Mouse (Mus musculus): Measurements from ENCODE around the gene Gm21663.
"Not testable (repeated sequence)": the region's sequence is repeated elsewhere in the genome, so short reads cannot be mapped to it uniquely, and the experiment has no call there.

Gene Gm21663

GRCm38 (mm10) chr5:25942281-25942680 lies at the start of gene Gm21663:
Gene Gm21663, minus strand, starts transcription at chr5:25942381.
- in situ Hi-C loops (cut with MboI, MseI): not testable (repeated sequence)

GRCm38 (mm10) chr5:25988550-25988949 lies 46.4 kb upstream of the Gm21663 start, which contains the start of gene Gm21698:
Gene Gm21698, minus strand, starts transcription at chr5:25988650.
- in situ Hi-C loops (cut with MboI, MseI): not testable (repeated sequence)

DNA sequence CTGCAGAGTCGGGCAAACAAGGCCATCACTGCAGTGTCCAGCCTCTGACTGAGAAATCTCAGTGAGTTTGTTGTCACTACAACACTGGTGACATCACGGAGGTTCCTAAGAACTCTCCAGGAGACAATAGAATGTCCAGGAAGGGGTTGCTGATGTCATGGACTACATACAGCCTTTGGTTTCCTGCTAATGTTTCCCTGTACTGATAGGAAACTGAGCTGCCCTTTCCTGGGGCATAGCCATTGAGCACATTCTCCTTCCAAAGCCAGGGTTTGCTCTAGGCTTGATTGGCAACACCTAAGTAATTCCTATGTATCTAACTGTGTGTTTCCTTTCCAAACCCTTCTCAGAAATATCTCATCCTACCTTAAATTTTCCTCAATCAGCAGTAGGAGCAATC lies 30.4 kb upstream of the Gm21663 start, which contains the start of gene Gm21680:
Gene Gm21680 (minus strand): TSS at position 101 of the 400 bp plus-strand sequence.
- in situ Hi-C loops (cut with MboI, MseI): not testable (repeated sequence)

DNA sequence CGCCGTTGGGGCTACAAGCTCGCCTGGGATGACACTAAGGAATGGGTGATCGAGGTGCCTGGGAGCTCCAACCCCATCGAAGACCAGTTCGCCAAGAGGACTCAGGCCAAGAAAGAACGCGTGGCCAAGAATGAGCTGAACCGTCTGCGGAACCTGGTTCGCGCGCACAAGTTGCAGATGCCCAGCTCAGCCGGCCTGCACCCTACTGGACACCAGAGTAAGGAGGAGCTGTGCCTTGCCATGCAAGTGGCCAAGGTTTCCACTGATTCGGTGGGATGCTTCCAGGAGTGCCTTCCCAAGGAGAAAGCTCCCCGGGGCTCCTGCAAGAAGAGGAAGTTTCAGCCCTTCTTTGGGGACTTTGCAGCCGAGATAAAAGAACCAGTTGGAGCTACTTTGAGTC lies 14.9 kb upstream of the Gm21663 start:
- in situ Hi-C loops (cut with MboI, MseI): loop anchor here (5.0 kb wide), 1 partner anchor 50 kb away; no protein-coding TSS in a partner anchor

DNA sequence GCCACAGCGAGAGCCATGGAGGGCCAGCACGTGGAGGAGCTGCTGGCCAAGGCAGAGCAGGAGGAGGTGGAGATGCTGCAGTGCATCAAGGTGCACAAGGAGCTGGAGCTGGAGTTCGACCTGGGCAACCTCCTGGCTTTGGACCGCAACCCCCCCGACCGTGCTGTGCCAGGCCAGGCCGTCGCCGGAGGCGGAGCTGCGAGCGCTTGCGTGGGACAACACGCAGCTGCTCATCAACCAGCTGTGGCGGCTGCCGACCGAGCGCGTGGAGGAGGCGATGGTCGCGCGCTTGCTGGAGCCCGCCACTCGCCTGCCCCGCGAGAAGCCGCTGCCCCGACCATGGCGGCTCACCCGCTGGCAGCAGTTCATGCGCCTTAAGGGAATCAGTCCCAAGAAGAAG lies 14.4 kb upstream of the Gm21663 start:
- in situ Hi-C loops (cut with MboI, MseI): loop anchor here (5.0 kb wide), 1 partner anchor 51 kb away; no protein-coding TSS in a partner anchor

DNA sequence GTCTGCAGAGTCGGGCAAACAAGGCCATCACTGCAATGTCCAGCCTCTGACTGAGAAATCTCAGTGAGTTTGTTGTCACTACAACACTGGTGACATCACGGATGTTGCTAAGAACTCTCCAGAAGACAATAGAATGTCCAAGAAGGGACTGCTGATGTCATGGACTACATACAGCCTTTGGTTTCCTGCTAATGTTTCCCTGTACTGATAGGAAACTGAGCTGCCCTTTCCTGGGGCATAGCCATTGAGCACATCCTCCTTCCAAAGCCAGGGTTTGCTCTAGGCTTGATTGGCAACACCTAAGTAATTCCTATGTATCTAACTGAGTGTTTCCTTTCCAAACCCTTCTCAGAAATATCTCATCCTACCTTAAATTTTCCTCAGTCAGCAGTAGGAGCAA lies 12.1 kb upstream of the Gm21663 start, which contains the start of gene Gm21671:
Gene Gm21671 (minus strand): TSS at position 101 of the 400 bp plus-strand sequence.
- in situ Hi-C loops (cut with MboI, MseI): not testable (repeated sequence)

DNA sequence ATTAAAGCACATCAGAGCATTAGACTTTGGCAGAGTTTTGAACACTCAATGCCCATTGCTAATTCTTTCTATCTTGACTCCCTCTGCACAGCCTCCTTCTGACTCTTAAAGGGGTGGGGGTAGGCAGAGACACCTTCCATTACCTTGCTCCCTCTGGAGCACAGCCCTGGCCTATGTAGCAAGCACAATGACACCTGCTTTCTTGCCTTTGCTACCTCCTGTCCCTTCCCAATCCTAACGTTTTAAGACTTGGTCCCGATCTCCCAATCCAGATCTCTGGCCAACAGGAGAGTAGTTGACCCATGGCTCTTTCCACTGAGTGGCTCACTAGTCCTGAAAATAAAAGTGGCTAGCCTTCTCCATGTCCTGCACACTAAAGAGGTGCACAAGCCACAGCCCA lies 3.2 kb upstream of the Gm21663 start:
- in situ Hi-C loops (cut with MboI, MseI): not testable (repeated sequence)

DNA sequence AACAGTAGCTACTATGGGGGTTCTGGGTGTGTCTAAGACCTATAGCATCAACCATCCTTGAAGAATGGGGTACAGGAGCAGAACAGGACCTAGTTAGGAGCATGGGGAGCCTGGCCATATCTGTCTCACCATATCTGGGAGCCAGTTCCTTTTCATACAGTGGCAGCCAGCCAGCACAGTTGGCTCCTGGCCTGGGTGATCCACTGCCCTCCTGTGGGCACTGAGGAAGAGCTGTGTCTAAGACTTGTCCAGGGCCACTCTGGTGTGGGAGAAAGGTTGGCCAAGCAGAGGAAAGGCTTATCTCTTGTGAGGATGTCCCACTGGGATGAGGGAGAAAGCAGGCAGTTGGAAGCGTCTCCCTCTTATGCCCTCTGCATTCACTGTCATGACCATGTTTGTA lies 50.9 kb downstream of the Gm21663 start:
- in situ Hi-C loops (cut with MboI, MseI): no loop called here

GRCm38 (mm10) chr5:25889746-25890382 lies 52.3 kb downstream of the Gm21663 start:
- in situ Hi-C loops (cut with MboI, MseI): no loop called here

GRCm38 (mm10) chr5:25886708-25887107 lies 55.5 kb downstream of the Gm21663 start:
- in situ Hi-C loops (cut with MboI, MseI): no loop called here

All from T-helper 2 cell (primary cell).